Mouse (Mus musculus) left cerebral cortex, adult 11 months (tissue): ENCODE data around the gene Gdf5.
"Not testable (repeated sequence)": the region's sequence is repeated elsewhere in the genome, so short reads cannot be mapped to it uniquely, and the experiment has no call there.

ENCODE experiments used
- DNase-seq: peaks from one replicate; pipeline ENCODE4 v3.0.0; 2022; ENCODE audit warnings: low spot score

Gene Gdf5

DNA sequence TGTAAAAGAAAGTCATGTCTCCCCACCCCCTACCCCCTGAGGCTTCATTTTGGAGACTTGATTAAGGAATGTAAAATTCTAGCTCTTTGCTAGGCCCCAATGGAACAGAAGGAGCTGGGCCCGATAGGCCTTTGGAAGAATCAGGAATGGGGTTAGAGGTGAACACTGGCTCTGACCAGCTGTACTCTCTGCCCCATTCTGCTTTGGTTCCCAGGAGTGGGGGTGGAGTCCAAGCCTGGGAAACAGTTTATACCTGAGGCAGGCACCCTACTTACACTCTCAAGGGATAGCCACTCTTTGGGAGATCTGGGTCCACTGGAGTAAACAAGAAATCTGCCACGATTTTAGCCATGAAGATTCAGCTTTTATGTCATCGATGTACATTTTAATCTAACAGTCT lies 4.5 kb downstream of the Gdf5 start, which contains the start of gene Gm15557:
Gm15557 (plus strand) TSS at position 48 of the 400 bp plus-strand sequence.
- DNase-seq, result no peak

DNA sequence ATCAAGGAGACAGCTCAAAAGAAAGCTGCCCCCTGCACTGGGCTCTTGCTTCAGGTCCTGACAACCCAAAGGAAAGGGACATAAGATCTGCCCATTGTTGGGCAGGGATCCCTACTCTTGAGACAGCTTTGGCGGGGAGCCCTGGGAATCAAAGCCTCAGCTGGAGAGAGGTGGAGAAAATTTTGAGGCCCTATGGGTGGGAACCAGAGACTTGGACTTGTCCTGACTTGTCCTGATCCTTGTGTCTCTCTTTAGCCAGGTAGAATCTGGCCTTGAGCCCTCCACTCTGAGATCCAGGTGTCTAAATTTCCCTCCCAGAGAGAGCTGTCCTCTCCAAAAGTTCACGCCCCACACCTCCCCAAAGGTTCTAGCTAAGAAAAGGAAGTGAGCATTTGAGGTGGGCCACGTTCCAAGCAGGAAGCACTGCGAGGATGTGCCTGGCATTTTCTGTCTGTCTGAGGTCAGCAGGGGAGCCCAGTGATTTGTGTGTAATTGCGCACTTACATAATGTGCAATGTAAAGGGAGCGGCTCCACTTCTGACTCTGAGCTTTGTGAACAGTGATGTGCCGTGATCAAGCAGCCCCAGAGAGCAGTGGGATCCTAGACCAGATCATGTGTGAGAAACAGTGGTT lies 5.2 kb downstream of the Gdf5 start:
- no peak for DNase-seq

DNA sequence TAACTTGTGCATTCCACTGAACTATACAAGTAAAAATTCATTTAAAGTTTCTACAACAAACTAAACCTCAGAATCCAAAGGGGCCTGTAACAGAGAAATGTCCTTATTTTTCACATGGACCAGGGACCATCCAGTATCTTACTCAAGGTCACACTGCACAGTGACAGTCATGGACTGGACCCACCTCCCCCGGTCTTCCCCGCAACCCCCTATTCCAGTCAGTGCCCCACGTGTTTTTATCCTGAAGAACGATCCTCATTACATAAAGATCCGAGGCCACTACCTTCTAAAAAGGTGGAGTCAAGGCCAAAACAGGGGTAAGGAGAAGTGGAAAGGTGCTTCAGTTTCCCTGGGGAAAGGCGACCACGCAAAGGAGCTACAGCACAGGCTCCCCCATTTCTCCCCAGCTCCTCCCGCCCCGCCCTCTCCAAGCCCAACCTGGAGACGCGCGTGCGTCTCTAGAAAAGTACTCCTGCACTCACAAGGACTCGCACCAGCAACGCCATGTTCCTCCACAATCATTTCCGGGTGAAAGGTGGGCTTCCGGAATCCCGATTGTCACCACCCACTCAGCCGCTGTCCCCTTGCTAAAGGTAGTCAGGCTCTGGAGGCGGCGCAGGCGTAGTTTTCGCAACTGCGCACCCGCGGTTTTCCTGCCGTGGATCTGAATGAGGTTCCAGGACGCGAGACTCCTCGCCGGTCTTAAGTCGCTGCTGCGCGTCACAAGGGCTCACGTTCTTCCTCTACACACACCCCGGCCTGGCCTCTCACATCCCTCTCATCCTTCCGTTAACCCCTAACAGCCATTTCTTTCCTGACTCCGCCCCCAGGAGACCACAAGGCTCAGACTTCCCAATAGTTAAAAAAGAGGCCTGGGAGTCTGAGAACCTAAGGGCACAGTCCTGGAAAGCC lies 15.4 kb downstream of the Gdf5 start, which contains the start of gene Uqcc1:
Uqcc1 (minus strand) TSS at position 780 of the 912 bp plus-strand sequence.
- DNase-seq, result peak; percentile 93

DNA sequence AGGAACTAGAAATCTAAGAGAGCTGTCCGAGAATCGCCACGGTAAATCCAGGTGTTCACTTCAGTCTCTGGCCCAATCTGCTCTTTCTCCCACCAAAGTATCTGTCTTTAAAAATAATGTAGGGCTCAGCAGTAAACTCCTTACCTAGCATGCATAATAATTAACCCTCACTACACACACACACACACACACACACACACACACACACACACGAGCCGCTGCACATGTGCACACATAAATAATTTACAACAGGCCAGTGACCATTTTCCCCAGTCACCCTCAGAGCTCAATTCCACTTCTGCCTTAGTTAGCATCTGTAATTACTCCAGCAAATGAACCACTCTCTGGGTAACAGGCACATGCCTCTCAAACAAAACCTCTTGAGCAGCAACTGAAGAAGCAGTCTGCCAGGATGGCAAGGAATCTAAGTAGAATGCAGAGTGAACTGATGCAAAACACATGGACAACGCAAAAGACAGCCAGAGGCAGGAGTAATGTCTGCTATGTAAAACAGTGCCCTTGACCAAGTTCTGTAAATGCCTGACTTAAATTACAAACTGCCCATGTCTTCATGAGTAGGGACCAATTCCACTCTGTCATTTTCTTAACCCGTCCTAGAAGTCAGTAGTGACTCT lies 16.3 kb downstream of the Gdf5 start:
- DNase-seq, result no peak

DNA sequence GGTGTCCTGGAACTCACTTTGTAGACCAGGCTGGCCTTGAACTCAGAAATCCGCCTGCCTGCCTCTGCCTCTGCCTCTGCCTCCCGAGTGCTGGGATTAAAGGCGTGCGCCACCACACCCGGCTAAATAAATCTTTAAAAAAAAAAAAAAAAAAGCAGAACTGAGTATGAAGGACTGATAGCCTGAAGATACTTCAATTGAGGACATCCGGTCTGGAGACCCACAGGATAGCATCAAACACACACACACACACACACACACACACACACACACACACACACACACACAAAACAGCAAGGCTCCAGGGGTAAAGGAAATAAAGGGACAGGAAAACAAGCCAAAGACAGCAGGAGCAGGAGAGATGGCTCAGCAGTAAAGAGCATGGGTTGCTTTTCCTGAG lies 20.0 kb downstream of the Gdf5 start:
- not testable (repeated sequence) for DNase-seq

DNA sequence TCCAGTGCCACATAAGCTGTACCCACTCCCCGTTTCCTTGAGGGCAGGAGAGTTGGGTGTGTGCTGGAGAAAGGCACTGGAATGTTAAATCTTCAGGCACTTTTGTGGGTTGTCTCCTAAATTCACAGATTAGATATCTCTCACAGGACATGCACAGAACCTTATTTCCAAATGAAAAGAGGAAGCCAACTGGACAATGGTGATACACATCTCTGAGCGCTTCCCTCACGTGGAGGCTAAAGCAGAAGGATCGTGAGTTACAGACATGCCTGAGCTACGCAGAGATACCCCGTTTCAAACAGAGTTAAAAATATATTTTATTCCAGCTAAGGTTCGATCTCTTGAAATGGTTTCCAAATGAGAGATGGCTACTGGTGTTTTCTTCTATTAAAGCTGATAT lies 22.0 kb downstream of the Gdf5 start:
- no peak for DNase-seq

DNA sequence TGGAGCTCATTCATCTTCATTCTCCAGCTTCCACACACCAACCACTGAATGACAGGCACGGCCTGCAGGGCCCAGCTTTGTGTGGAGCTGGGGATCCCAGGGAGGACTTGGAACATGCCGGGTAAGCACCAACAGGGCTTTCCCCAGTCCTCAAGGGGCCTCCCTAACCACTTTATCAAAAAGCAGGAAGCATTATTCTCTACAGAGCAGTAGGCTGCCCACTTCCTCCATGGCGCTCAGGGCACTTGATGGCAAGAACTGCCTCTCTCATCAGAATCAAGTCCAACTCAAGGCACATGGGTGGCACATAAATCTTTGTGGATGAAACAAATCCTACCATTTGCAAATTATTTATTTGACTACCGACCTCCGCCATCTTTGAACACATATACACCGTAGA lies 30.5 kb downstream of the Gdf5 start:
- DNase-seq, result no peak

DNA sequence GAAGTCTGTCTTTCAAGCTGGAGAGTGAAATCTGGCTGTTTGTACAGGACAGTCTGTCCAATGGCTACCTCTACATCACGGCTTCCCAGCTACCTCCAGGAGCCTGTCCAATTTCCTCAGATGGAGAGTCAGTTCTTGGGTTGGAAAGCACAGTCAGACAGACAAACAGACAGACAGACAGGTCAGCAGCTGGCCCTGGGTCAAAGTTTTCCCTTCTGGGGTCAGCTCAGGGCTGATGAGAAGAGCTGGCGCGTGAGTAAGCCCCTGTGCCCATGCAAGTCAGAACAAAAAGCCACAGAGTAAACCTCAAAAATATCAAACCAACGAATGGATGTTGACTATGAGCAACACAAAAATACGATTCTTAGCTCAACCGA lies 41.5 kb downstream of the Gdf5 start:
- no peak for DNase-seq

DNA sequence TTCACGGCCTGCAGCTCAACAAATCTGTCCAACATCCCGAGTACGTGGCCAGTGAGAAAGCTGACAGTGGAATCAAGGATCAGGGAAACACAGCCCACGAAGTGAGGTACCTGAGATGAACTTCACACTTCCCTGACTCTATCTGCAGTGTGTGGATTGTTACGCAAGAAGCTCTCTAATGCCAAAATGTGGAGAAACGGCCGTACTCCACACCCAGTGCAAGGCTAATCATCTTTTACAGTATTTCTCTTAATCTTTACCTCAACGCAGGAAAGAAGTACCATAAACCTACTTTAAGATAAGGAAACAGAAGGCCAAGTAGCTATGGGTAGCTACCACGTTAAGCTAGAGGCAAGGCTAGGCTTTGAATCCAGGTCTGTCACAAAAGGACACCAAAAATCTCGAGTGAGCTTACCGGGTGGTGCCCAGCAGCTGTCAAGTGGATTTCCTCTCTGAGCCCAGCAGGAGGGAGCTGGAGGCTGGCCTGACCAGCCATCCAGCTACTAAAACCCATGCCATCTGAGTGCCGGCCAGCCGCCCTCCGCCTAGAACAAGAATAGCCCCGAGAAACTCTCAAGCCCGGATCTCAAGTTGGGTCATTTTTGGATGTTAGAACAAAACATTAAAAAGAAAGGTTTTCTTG lies 42.1 kb downstream of the Gdf5 start:
- no peak for DNase-seq

DNA sequence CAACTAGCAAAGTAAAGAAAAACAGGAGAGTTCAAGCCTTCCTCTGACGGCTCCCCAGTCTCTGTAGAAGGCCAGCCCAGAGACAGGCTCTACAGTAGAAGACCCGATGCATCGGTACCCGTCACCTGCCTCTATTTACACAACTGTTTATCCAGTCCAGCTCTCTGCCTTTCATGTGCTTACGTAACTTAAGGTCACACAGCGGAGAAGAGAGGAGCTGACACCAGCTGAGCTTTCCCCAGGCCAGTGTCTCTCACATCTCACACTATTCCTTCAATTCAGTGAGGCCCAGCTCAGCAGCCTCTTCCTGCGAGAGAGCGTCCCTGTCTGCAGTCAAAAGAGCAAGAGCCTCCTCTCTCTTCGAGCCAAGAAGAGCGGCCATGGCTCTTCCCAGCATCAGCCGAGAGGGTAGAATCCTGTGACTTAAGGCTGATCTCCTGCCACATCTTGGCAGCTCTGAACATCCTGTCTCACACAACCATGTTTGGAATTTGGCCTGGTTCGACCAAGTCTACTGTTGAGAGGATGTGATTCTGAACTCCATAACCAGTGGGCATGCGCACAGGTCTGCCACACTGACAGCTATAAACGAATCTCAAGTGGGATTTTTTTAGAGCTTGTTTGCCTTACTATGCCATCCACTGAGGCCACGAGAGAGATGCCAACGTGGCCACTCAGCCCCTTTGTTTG lies 50.0 kb downstream of the Gdf5 start:
- no peak for DNase-seq

DNA sequence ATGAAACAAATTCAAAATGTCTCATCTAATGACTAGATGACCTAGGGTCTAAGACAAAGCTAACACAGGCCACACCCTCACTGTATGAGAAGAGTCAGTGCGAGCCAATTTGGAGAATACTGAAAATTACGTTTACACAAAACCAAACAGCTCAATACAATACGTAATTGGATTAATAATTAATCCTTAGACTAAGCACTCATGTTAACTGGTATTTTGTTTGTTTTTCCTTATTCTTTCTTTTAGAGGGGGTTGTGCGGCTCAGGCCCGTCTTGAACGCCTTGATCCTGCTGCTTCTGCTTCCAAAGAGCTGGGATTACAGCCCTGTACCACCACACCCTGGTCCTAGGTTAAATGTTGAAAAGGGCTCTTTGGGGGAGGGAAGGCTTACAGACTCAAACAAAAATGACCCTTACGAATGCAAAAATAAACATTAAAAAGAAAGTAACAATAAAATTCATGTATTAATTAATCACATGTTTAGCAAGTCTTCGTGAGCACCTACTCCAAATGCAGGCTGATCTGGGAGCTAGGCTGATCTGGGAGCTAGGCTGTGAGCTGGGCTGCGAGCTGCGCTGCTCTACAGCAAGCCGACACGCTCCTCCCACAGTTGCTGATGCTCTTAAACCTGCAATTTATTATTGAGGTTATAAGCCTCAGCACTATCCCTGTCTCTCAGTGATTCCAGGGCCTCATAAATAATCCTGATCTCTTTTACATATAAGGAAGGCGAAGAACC lies 50.7 kb downstream of the Gdf5 start:
- DNase-seq, result no peak
